Comparison of ENCODE assay signal across 9 mouse cellular contexts in the genomic region with DNA sequence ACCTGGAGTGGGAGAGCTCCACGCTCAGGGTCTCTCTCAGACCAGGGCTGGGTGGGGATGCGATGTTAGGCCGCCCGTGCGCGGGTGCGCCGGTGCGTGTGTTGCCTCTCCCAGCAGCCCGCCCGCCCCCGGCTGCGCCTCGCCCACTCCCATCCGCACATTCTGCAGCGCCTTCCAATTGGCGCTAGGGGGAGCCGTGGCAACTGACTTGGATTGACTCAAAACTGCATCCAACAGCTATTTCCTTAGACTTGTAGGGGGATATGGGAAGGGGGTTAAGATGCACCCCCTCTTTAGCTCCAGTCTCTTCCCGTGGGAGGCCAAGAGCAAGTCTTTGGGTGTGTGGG. TPM values are rescaled to one million over a fixed set of nuclear protein-coding genes. Genes with fewer than 3 reads are reported as not detected.
DNase-seq lines count a peak whose midpoint lies in the region; ATAC-seq lines count a peak whose summit lies in the region.
"Had no signal": no experiment of that assay in that cellular context is flagged by ENCODE, and none has a peak within 500 bp of the region (broad histone marks: within the 10 kb centered on the region; RNA-seq: fewer than 3 reads in every experiment).

No protein-coding gene starts in this region.

- WGBS in embryonic facial prominence, embryonic 13.5 days = 1% methylated on average over 19 of the region's 19 CpGs
- WGBS in heart, embryonic 15.5 days = under 1% methylated on average over 18 of the region's 19 CpGs
- under 1% methylated on average over 19 of the region's 19 CpGs for WGBS in liver, embryonic 13.5 days (ENCODE audit: insufficient replicate concordance)

- peak overlapping the region; percentile 100 for H3K9ac ChIP-seq in embryonic facial prominence, embryonic 13.5 days
- peak overlapping the region; percentile 69 for H3K9ac ChIP-seq in heart, embryonic 15.5 days
- H3K9ac ChIP-seq in liver, embryonic 13.5 days = peak overlapping the region; percentile 41; the same call in 1 of the 2 replicates

- H3K4me2 ChIP-seq in embryonic facial prominence, embryonic 13.5 days = peak overlapping the region; percentile 96
- H3K4me2 ChIP-seq in heart, embryonic 15.5 days = peak overlapping the region; percentile 93
- H3K4me2 ChIP-seq in liver, embryonic 13.5 days = peak overlapping the region; percentile 69

- peaks cover 52% of the 10 kb centered on the region for H3K4me1 ChIP-seq in embryonic facial prominence, embryonic 13.5 days
- peaks cover 41% of the 10 kb centered on the region for H3K4me1 ChIP-seq in heart, embryonic 15.5 days (replicated peaks)
- H3K4me1 ChIP-seq in liver, embryonic 13.5 days (replicated peaks) = peaks cover 30% of the 10 kb centered on the region

- H3K4me3 ChIP-seq in embryonic facial prominence, embryonic 13.5 days = peak overlapping the region; percentile 99
- H3K4me3 ChIP-seq in heart, embryonic 15.5 days = peak overlapping the region; percentile 88
- peak overlapping the region; percentile 39 for H3K4me3 ChIP-seq in liver, embryonic 13.5 days (replicated peaks)
- H3K4me3 ChIP-seq: erythroblast, embryonic 14.5 days had no signal

- ATAC-seq in embryonic facial prominence, embryonic 13.5 days (ENCODE audit: insufficient number of reproducible peaks, insufficient read depth, low FRiP score, low TSS enrichment, low read depth) = peak; percentile 22; the same call in 1 of the 2 replicates
- 0 out of 2 replicates have a peak, but pooled peaks have one; percentile 0 for ATAC-seq in heart, embryonic 15.5 days (replicated peaks; ENCODE audit: insufficient number of reproducible peaks, insufficient read depth, low FRiP score, low read depth)
- no peak for ATAC-seq in liver, embryonic 13.5 days (ENCODE audit: low read depth)

- peak; percentile 63 for DNase-seq in A20 (ENCODE audit: low read depth, low spot score)
- peak; percentile 50 for DNase-seq in adrenal gland, adult 8-10 months
- DNase-seq in kidney, postnatal 36 days = peak; percentile 69 to 84
- no peak for DNase-seq in liver, embryonic 13.5 days
- DNase-seq in natural killer cell, adult 2 months (ENCODE audit: low spot score in 2 of 2) = peak; percentile 44 to 63
- DNase-seq in telencephalon, adult 2 months (ENCODE audit: low read depth, low spot score) = peak; percentile 73

- no peaks in the 10 kb centered on the region for H3K27me3 ChIP-seq in embryonic facial prominence, embryonic 13.5 days
- 0 out of 2 replicates have a peak, but pooled peaks cover under 1% of the 10 kb centered on the region for H3K27me3 ChIP-seq in heart, embryonic 15.5 days
- peaks cover 78% of the 10 kb centered on the region for H3K27me3 ChIP-seq in liver, embryonic 13.5 days

- H3K27ac ChIP-seq in embryonic facial prominence, embryonic 13.5 days = peak overlapping the region; percentile 99
- H3K27ac ChIP-seq in heart, embryonic 15.5 days = peak overlapping the region; percentile 93
- no peak overlapping the region for H3K27ac ChIP-seq in liver, embryonic 13.5 days

- no peaks in the 10 kb centered on the region for H3K9me3 ChIP-seq in embryonic facial prominence, embryonic 13.5 days
- no peaks in the 10 kb centered on the region for H3K9me3 ChIP-seq in heart, embryonic 15.5 days (replicated peaks)
- no peaks in the 10 kb centered on the region for H3K9me3 ChIP-seq in liver, embryonic 13.5 days (replicated peaks)

- no peaks in the 10 kb centered on the region for H3K36me3 ChIP-seq in embryonic facial prominence, embryonic 13.5 days
- no peaks in the 10 kb centered on the region for H3K36me3 ChIP-seq in heart, embryonic 15.5 days
- H3K36me3 ChIP-seq in liver, embryonic 13.5 days = no peaks in the 10 kb centered on the region

RNA-seq across cellular contexts. Expression of gene Ier5l, which starts 4.2 kb away (rescaled TPM):
- total RNA-seq in adrenal gland, adult 8-10 months (2022) = 1 to 10 TPM; 3.8 to 7.7 (median 6.8) TPM
- 3.5 and 4.0 TPM in 2 replicates for polyA plus RNA-seq in embryonic facial prominence, embryonic 13.5 days (2015; fragmentation: Nextera tagmentation; extraction: Ambion mirVana)
- polyA plus RNA-seq in heart, embryonic 15.5 days (2015; fragmentation: Nextera tagmentation; extraction: Ambion mirVana) = 1.7 and 2.0 TPM in 2 replicates
- 0.12 and 0.13 TPM in 2 replicates for polyA plus RNA-seq in liver, embryonic 13.5 days (2015; fragmentation: Nextera tagmentation; extraction: Ambion mirVana)

RNA-seq across cellular contexts. Expression of gene Ptpa, which starts 53.9 kb away (rescaled TPM):
- 100 to 1,000 TPM; 135 to 153 (median 141) TPM for total RNA-seq in adrenal gland, adult 8-10 months (2022)
- 150 and 163 TPM in 2 replicates for polyA plus RNA-seq in embryonic facial prominence, embryonic 13.5 days (2015; fragmentation: Nextera tagmentation; extraction: Ambion mirVana)
- polyA plus RNA-seq in heart, embryonic 15.5 days (2015; fragmentation: Nextera tagmentation; extraction: Ambion mirVana) = 102 and 119 TPM in 2 replicates
- 142 and 147 TPM in 2 replicates for polyA plus RNA-seq in liver, embryonic 13.5 days (2015; fragmentation: Nextera tagmentation; extraction: Ambion mirVana)

RNA-seq across cellular contexts. Expression of gene Crat, which starts 54.2 kb away (rescaled TPM):
- total RNA-seq in adrenal gland, adult 8-10 months (2022) = 100 to 1,000 TPM in 1 of 4 experiments, 10 to 100 TPM in 3; 59.0 to 122 (median 95.3) TPM
- polyA plus RNA-seq in embryonic facial prominence, embryonic 13.5 days (2015; fragmentation: Nextera tagmentation; extraction: Ambion mirVana) = 22.5 and 25.0 TPM in 2 replicates
- polyA plus RNA-seq in heart, embryonic 15.5 days (2015; fragmentation: Nextera tagmentation; extraction: Ambion mirVana) = 108 and 109 TPM in 2 replicates
- 20.5 and 23.9 TPM in 2 replicates for polyA plus RNA-seq in liver, embryonic 13.5 days (2015; fragmentation: Nextera tagmentation; extraction: Ambion mirVana)

Comparison
In these comparisons a context has a peak if more than half of its experiments do, and no peak if none do; other contexts are left out.
1. H3K4me3 ChIP-seq: peak in every context shown above with its lines; median percentile 99 in embryonic facial prominence, embryonic 13.5 days; 88 in heart, embryonic 15.5 days; 39 in liver, embryonic 13.5 days.
2. H3K9ac ChIP-seq: peak in every context shown above with its lines; median percentile 100 in embryonic facial prominence, embryonic 13.5 days; 69 in heart, embryonic 15.5 days; 41 in liver, embryonic 13.5 days.